Mouse (Mus musculus): ENCODE measurements around the gene Bglap2.

Gene Bglap2

DNA sequence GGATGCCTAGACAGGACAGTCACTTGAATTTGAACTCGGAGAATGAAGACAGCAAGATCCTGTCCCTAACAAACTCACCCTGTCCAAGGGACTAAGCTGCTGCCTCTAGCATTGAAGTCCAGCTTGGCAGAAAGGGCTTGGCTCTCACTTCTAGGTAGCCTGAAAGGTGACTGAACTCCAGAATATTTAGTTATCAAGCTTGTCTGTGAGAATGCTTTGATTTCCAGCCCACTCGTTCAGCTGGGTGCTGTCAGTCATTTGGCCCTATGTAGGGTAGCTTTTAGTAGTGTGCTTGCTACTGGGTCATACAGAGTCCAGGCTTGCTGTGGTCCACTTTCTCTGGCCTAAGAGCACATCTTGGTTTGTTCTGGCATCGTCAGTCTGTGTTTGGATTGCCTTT, 39.5 kb downstream of the Bglap2 start:
- no peak for DNase-seq (ENCODE audit: low spot score)

- no peak for DNase-seq (ENCODE audit: low spot score)
These were observed 40.2 kb downstream of the Bglap2 start for GRCm38 (mm10) chr3:88338316-88338715.

GRCm38 (mm10) chr3:88337367-88338020, 41.0 kb downstream of the Bglap2 start:
- no peak for DNase-seq (ENCODE audit: low spot score)

DNA sequence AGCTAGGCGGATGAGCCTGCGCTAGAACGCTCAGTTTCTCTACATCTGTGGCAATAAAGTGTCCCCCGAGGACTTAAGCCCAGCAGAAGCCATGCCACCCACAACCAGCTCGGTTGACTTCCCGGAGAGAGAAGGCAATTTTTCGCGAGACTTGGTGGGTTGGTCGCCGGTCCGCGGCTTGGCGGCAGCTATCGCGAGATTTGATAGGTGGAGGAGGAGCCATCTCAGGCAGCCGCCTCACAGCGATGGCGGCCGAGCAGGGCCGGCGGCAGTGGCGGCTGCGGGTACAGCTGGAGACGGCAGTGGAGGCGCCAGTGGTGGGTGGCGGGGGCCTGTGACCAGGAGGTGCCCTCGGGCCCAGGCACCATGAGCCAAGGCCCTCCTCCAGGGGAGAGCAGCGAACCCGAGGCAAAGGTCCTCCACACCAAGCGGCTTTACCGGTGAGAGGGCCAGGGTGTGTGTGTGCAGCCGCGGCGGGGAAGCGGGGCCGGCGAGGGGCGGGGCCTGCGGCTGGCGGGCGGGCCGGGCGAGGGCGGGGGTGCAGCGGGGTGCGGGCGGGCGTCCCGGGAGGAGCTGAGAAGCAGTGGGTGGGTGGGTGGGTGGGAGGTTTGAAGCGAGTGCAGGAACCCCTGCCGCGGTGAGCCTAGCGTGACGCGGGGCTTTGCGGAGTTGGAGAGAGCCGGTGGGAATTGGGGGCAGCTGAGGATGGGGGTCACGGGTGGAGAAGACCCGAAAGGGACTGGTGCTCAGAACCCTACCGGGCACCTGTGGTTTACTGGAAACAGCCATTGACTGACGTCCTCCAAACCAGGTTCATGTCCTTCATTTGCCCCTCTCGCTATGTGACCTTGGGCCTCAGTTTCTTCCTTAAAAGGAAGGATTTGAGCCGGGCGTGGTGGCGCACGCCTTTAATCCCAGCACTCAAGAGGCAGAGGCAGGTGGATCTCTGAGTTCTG, 42.2 kb downstream of the Bglap2 start, which contains the start of the genes Tmem79 and Smg5:
Gene Tmem79 (minus strand): TSS at position 91 of the 956 bp plus-strand sequence.
Gene Smg5 (plus strand): TSS at position 203 of the 956 bp plus-strand sequence.
- peak; percentile 97 for DNase-seq (ENCODE audit: low spot score)

DNA sequence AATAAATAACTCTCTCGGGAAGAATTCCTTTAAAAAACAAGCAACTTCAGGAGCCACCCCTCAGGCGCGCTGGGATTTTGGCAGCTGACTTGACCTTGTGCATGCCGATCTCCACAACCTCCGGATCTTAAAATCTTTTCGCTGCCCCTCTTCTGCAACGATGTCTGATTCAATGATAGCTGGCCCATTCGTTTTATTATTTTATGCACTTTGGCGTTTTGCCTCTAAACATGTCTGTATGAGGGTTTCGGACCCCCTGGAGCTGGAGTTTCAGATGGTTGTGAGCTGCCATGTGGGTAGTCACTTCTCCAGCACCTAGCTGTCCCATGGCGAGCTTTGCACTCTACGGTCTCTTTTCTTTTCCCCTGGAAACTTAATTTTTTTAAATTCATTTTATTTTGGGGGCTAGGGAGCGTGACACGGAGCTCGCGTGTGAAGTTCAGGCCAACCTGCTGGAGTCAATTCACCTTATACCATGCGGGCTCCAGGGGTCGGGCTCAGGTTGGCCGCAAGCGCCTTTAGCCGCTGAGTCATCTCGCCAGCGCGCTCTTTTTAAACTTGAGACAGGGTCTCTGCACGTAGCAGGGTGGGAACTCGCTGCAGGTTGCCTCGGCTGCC, 43.0 kb downstream of the Bglap2 start:
- DNase-seq (ENCODE audit: low spot score), result no peak

DNA sequence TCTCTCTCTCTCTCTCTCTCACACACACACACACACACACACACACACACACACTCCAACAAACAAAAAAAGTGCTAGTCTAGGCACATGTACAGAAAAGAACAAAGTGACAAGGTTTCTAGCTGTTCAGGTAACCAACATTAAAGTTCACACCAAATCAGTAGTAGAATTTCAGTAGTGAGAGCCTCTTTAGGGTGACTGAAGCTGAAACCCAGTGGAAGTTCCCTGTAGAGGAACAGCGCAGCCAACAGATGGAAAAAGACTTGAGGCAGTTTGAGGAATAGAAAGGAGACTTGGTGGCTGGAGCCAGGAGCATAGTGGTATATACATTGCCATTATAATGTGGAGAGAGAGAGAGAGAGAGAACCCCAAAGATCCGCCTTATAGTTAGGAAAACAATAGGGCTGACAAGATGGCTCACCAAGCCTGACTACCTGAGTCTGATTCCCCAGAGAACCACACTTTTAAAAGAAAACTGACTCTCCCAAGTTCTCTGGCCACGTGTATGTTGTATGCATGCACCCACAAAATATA, 43.5 kb downstream of the Bglap2 start:
- DNase-seq (ENCODE audit: low spot score), result peak; percentile 22

DNA sequence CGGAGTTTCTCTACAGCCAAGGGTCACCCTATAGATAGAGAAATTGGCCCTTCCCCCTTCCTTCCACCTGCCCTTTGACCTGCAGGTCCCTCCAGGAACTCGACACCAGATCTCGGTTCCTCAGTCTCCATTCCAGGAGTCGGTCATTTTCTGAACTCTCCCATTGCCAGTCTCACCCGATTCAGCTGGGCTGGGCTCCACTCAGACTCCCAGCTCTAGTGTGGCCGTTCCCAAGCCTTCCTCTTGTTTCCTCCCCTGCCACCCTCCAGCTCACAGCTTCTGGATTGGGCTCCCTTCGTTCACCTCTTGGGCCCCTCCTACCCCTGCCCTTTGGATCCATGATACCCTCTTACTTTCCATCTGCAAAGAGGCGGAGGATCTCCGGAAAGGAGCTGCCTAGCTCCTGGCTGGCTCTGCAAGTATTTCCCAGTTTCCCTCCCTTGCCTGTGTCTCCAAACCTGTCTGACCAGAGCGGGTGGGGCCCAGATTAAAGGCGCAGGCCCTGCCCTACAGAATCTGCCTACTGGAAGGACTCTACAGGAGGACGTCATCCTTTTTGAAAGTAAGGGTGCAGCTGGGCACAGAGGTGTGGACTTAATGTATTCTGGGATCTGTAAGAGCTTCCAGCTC, 44.4 kb downstream of the Bglap2 start:
- no peak for DNase-seq (ENCODE audit: low spot score)

DNA sequence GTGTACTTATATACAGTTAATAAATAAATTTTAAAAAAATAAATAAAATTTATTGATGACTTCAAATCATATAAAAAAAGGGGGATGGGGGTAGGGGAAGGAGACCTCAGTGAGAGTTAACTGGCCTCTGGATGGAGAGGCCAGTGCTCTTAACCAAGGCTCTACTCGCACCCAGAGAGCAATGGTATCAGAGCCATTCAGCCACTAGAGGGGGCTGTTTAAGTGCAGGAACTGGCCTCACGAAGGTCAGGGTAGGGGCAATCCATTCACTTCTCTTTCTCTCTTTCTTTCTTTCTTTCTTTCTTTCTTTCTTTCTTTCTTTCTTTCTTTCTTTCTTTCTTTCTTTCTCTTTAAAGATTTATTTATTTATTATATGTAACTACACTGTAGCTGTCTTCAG, 47.2 kb downstream of the Bglap2 start:
- DNase-seq (ENCODE audit: low spot score), result peak; percentile 73

- DNase-seq (ENCODE audit: low spot score), result no peak
These were observed 49.5 kb downstream of the Bglap2 start for GRCm38 (mm10) chr3:88328956-88329355.

Measured in embryo, embryonic 10.5 days (tissue).